Mouse (Mus musculus): ENCODE measurements around the gene Bicc1. TPM values are rescaled to one million over a fixed set of nuclear protein-coding genes. Genes with fewer than 3 reads are reported as not detected.

Bicc1 gene
- polyA plus RNA-seq, 1 experiment: 4.0 TPM

DNA sequence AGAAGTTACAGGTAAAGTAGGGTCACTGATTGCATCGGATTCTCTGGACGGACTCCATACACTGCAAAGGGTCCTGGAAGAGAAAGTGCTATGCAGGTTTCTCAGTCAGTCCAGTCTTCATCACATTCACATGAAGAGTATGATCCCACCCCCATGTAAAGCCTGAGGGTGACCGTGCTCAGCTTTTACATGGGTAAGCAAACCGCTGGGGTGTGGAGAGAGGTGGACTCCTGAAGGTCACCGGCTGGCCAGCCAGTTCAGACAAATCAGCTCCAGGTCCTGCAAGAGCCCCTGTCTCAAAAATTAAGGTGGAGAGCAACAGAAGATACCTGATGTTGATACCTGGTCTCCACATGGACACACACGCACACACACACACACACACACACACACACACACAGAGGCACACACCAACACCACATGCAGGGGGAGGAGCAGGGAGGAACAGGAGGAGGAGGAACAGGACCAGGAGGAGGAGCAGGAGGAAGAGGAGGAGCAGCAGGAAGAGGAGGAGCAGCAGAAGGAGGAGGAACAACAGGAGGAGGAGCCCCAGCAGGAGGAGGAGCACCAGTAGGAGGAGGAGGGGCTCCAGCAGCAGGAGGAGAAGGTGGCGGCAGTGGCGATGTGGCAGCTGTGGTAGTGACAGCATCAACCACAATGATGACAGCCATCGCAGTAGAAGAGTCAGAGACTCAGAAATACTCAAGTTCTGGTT, 52.9 kb downstream of the Bicc1 start:
- Histone ChIP-seq H3K27ac (ENCODE audit: control insufficient read depth, insufficient read depth, low read depth, low read length, poor library complexity) (no peak overlapping the region), H3K4me1 (ENCODE audit: control insufficient read depth, insufficient read depth, low read length) (no peaks in the 10 kb centered on the region), H3K4me3 (replicated peaks; ENCODE audit: control insufficient read depth, low read depth, low read length) (no peak overlapping the region)
- TF ChIP-seq POLR2A (IDR thresholded peaks at IDR 0.05; ENCODE audit: borderline replicate concordance, control insufficient read depth, low read depth, low read length) (no peak), CTCF (IDR thresholded peaks at IDR 0.05; ENCODE audit: control insufficient read depth, insufficient read depth, low read length) (no peak)
- 84% methylated on average over 9 of the region's 9 CpGs for WGBS

DNA sequence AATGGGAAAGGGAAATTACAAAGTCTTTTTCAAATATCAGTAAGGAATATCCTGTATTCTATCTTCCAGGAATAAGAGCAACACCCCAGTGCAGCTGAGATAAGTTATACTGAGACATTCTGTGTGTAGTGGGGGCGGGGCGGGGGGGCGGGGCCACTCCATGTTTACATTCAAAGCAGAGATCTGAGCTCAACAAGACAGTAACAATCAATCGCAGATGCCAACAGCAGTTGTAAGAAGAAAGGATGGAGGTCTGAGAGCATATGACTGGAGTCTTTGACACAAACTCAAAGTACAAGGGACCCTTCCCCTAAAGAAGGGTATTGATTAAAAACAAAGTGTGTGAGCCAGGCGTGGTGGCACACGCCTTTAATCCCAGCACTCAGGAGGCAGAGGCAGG, 54.7 kb downstream of the Bicc1 start:
- TF ChIP-seq POLR2A (IDR thresholded peaks at IDR 0.05; ENCODE audit: borderline replicate concordance, control insufficient read depth, low read depth, low read length) (no peak), CTCF (IDR thresholded peaks at IDR 0.05; ENCODE audit: control insufficient read depth, insufficient read depth, low read length) (no peak)
- Histone ChIP-seq H3K4me3 (replicated peaks; ENCODE audit: control insufficient read depth, low read depth, low read length) (no peak overlapping the region), H3K4me1 (ENCODE audit: control insufficient read depth, insufficient read depth, low read length) (no peaks in the 10 kb centered on the region), H3K27ac (ENCODE audit: control insufficient read depth, insufficient read depth, low read depth, low read length, poor library complexity) (no peak overlapping the region)
- 67% methylated on average over 6 of the region's 6 CpGs for WGBS

GRCm38 (mm10) chr10:71100815-71101499, 58.5 kb downstream of the Bicc1 start:
- WGBS: 70% methylated on average over 8 of the region's 8 CpGs
- H3K4me1 ChIP-seq (ENCODE audit: control insufficient read depth, insufficient read depth, low read length): no peaks in the 10 kb centered on the region

DNA sequence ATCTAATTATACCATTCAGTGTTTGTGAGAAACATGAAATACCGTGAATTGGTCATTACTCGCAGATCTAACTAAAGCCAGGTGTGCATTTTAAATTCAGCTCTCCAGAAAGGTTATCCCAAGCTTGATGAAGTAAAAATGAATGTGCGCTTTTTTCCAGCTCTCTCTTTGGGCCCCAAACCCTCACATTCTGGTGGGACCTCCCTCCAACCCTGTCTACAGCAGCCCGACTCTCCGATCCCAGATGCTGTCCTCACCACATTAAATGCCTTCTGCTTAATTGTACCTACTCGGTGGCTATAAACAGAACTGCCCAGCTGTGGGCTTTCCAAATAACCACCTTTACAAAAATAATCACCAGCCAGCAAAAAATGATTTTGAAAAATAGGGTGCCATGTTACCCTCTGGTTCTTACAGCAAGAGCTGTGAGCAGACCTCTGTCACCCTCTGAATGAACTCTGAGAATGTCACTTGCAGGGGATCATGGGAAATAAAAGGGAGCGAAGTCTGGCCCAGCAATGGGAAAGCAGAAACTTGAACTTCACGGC, 64.7 kb downstream of the Bicc1 start:
- H3K27ac ChIP-seq (ENCODE audit: control insufficient read depth, insufficient read depth, low read depth, low read length, poor library complexity): no peak overlapping the region
- 84% methylated on average over 8 of the region's 8 CpGs for WGBS
- TF ChIP-seq CTCF (IDR thresholded peaks at IDR 0.05; ENCODE audit: control insufficient read depth, insufficient read depth, low read length): no peak
- no peak for TF ChIP-seq POLR2A (IDR thresholded peaks at IDR 0.05; ENCODE audit: borderline replicate concordance, control insufficient read depth, low read depth, low read length)
- H3K4me3 ChIP-seq (replicated peaks; ENCODE audit: control insufficient read depth, low read depth, low read length): no peak overlapping the region
- no peaks in the 10 kb centered on the region for H3K4me1 ChIP-seq (ENCODE audit: control insufficient read depth, insufficient read depth, low read length)

More at GRCm38 (mm10) chr10:71100815-71101499, 58.5 kb downstream of the Bicc1 start:
- no peak for TF ChIP-seq CTCF (IDR thresholded peaks at IDR 0.05; ENCODE audit: control insufficient read depth, insufficient read depth, low read length)
- TF ChIP-seq POLR2A (IDR thresholded peaks at IDR 0.05; ENCODE audit: borderline replicate concordance, control insufficient read depth, low read depth, low read length): no peak
- no peak overlapping the region for H3K4me3 ChIP-seq (replicated peaks; ENCODE audit: control insufficient read depth, low read depth, low read length)
- H3K27ac ChIP-seq (ENCODE audit: control insufficient read depth, insufficient read depth, low read depth, low read length, poor library complexity): no peak overlapping the region

DNA sequence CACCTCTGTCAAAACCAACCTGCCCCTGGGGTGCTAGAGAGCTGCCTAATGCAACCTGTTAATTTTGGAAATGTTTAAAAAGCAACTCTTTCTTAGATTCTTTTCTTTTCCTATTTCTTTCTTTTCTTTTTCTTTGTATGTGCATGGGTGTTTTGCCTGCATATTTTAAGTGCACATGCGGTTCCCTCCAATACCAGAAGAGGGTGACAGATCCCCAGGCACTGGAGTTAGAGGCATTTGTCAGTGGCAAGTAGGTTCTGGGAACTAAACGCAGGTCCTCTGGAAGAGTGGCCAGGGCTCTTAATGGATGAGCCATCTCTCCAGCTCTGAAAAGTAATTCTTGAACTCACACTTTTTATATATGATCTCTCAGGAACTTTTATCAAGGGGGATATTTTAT, 66.2 kb downstream of the Bicc1 start:
- Histone ChIP-seq H3K4me1 (ENCODE audit: control insufficient read depth, insufficient read depth, low read length) (no peaks in the 10 kb centered on the region), H3K27ac (ENCODE audit: control insufficient read depth, insufficient read depth, low read depth, low read length, poor library complexity) (no peak overlapping the region), H3K4me3 (replicated peaks; ENCODE audit: control insufficient read depth, low read depth, low read length) (no peak overlapping the region)
- WGBS: 82% methylated on average over 2 of the region's 2 CpGs
- TF ChIP-seq CTCF (IDR thresholded peaks at IDR 0.05; ENCODE audit: control insufficient read depth, insufficient read depth, low read length): no peak

DNA sequence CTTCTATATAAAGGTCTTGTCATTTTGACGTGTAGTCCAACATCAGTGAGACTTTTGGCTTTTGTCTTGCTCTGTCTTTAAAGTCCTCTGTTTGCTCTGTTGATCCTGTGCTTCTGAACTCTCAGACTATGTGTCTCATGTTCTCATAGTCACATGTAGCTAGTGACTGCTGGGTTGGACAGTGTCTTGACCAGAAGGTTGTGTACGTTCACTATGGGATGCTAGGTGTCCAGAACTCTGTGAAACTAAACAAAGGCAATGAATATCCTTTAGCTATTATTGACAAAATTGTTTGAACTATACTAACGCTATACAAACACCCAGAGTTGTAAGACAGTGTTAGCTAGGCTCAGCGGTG, 72.2 kb downstream of the Bicc1 start:
- H3K4me3 ChIP-seq (replicated peaks; ENCODE audit: control insufficient read depth, low read depth, low read length): no peak overlapping the region
- 75% methylated on average over 4 of the region's 4 CpGs for WGBS

DNA sequence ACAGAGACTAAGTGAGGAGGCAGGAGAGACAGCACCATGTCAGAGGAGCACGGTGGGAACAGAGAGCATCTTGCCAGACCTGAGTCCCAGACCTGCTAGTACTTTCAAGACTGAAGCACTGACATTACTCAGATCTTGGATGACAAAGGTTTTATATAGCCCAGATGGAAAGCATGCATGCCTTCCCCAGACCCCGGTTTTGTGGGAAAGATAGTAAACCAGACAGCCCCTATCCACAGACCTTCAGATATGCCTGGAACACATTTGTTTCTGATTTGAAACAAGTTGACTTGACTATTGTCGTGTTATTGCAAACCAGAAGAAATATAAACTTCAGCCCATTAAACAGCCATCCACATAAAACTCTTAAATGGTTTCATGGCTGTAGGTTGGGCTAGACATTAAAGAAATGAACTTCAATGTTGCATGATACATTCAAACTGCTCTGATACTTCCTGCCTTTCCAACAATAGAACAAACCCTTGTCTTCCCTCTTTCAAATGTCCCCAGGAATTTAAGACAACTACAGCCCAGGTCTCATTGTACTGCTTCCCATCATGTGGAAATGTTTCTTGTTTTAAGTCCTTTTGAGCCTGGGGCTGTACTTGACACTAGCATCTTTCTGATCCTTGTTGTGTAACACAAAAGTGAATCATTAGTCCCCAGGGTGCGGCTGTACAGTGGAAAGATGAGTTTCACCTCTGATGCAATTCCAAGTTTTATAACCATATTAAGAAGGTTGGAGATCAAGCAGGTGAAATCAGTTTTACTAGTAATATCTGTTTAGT, 72.7 kb downstream of the Bicc1 start:
- H3K27ac ChIP-seq (ENCODE audit: control insufficient read depth, insufficient read depth, low read depth, low read length, poor library complexity): no peak overlapping the region
- 68% methylated on average over 4 of the region's 4 CpGs for WGBS
- no peak overlapping the region for H3K4me3 ChIP-seq (replicated peaks; ENCODE audit: control insufficient read depth, low read depth, low read length)
- no peaks in the 10 kb centered on the region for H3K4me1 ChIP-seq (ENCODE audit: control insufficient read depth, insufficient read depth, low read length)
- no peak for TF ChIP-seq CTCF (IDR thresholded peaks at IDR 0.05; ENCODE audit: control insufficient read depth, insufficient read depth, low read length)
- no peak for TF ChIP-seq POLR2A (IDR thresholded peaks at IDR 0.05; ENCODE audit: borderline replicate concordance, control insufficient read depth, low read depth, low read length)

More for the DNA sequence above, 72.2 kb downstream of the Bicc1 start:
- Histone ChIP-seq H3K4me1 (ENCODE audit: control insufficient read depth, insufficient read depth, low read length) (no peaks in the 10 kb centered on the region), H3K27ac (ENCODE audit: control insufficient read depth, insufficient read depth, low read depth, low read length, poor library complexity) (no peak overlapping the region)
- TF ChIP-seq POLR2A (IDR thresholded peaks at IDR 0.05; ENCODE audit: borderline replicate concordance, control insufficient read depth, low read depth, low read length) (no peak), CTCF (IDR thresholded peaks at IDR 0.05; ENCODE audit: control insufficient read depth, insufficient read depth, low read length) (no peak)

GRCm38 (mm10) chr10:71082986-71083385, 76.5 kb downstream of the Bicc1 start:
- TF ChIP-seq POLR2A (IDR thresholded peaks at IDR 0.05; ENCODE audit: borderline replicate concordance, control insufficient read depth, low read depth, low read length) (no peak), CTCF (IDR thresholded peaks at IDR 0.05; ENCODE audit: control insufficient read depth, insufficient read depth, low read length) (no peak)
- 77% methylated on average over 6 of the region's 6 CpGs for WGBS
- no peak overlapping the region for H3K27ac ChIP-seq (ENCODE audit: control insufficient read depth, insufficient read depth, low read depth, low read length, poor library complexity)
- no peaks in the 10 kb centered on the region for H3K4me1 ChIP-seq (ENCODE audit: control insufficient read depth, insufficient read depth, low read length)
- H3K4me3 ChIP-seq (replicated peaks; ENCODE audit: control insufficient read depth, low read depth, low read length): no peak overlapping the region
